Mouse (Mus musculus) brain, embryonic 14.5 days (tissue): ENCODE measurements around the gene Tfcp2.
A peak's percentile ranks its signal among the peaks of the same experiment; 100 is the strongest.

Experiments
- CTCF ChIP-seq: fragments of 200-500 bp; IDR thresholded peaks from 2 replicates; pipeline ENCODE4 v1.5.1; 2012; ENCODE audit warnings: inconsistent platforms, mild to moderate bottlenecking, moderate library complexity, borderline replicate concordance; ENCODE audit not compliant: insufficient read depth, insufficient read length; ENCODE audit errors: extremely low read depth
- POLR2A ChIP-seq: fragments of 200-500 bp; IDR thresholded peaks from 2 replicates; pipeline ENCODE4 v1.6.1; 2012; ENCODE audit warnings: mild to moderate bottlenecking, inconsistent platforms, borderline replicate concordance; ENCODE audit not compliant: poor library complexity, insufficient read depth, insufficient read length, severe bottlenecking; ENCODE audit errors: extremely low read depth

- TF ChIP-seq POLR2A (peak; percentile 50), CTCF (no peak)
Measured at GRCm38 (mm10) chr15:100599276-100600046, 47.7 kb upstream of the Tfcp2 start, which contains the start of gene Pou6f1.
